In the genomic region with DNA sequence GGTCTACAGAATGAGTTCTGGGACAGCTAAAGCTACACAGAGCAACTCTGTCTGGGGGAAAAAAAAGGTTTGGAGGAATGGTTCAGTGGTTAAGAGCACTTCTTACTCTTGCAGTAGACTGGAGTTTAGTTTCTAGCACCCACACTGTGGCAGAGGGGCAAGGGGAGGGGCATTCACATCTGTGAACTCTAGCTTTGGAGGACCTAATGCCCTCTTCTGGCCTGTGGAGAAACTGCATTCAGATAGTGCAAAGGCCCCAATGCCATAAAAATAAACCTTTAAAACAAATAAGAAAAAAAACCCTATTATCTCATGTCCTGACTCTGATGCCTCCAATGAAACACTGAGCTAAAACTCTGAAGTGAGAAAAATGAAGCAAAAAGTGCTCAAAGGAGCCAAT, we compare ENCODE assay signal across 9 mouse cellular contexts. TPM values are rescaled to one million over a fixed set of nuclear protein-coding genes. Genes with fewer than 3 reads are reported as not detected.
DNase-seq lines count a peak whose midpoint lies in the region; ATAC-seq and TF ChIP-seq lines count a peak whose summit lies in the region.
"Had no signal": no experiment of that assay in that cellular context is flagged by ENCODE, and none has a peak within 500 bp of the region (broad histone marks: within the 10 kb centered on the region; RNA-seq: fewer than 3 reads in every experiment).

No protein-coding gene starts in this region.

- no peak overlapping the region for H3K4me2 ChIP-seq in forebrain, postnatal 0 days (ENCODE audit: low read depth)
- H3K4me2 ChIP-seq in forebrain, embryonic 11.5 days (ENCODE audit: low read depth, low read length, severe bottlenecking), result no peak overlapping the region
- H3K4me2 ChIP-seq in CH12.LX (ENCODE audit: insufficient read depth, low read depth, poor library complexity, severe bottlenecking), result no peak overlapping the region
- H3K4me2 ChIP-seq in forebrain, embryonic 15.5 days (replicated peaks), result no peak overlapping the region
- H3K4me2 ChIP-seq: embryonic facial prominence, embryonic 15.5 days had no signal

- in situ Hi-C loops in CH12.LX (cut with MboI; ENCODE audit: low pct_ligation_motif_present, low pct_unique_long_range_greater_than_20kb, low sequenced_read_pairs), result no loop called here

- TF ChIP-seq POLR2A in CH12.LX (IDR thresholded peaks at IDR 0.05; ENCODE audit: low read depth, low read length), result no peak

- no peaks in the 10 kb centered on the region for H3K9me3 ChIP-seq in forebrain, postnatal 0 days (ENCODE audit: low read length)
- H3K9me3 ChIP-seq in forebrain, embryonic 11.5 days (ENCODE audit: control insufficient read depth, low read length), result no peaks in the 10 kb centered on the region
- H3K9me3 ChIP-seq in CH12.LX (replicated peaks; ENCODE audit: low read length), result no peaks in the 10 kb centered on the region
- H3K9me3 ChIP-seq in forebrain, embryonic 15.5 days, result no peaks in the 10 kb centered on the region
- H3K9me3 ChIP-seq: embryonic facial prominence, embryonic 15.5 days had no signal

- H3K79me2 ChIP-seq in CH12.LX (replicated peaks; ENCODE audit: control insufficient read depth, extremely low read depth, insufficient read depth, poor library complexity, severe bottlenecking), result no peaks in the 10 kb centered on the region

- no peak for DNase-seq in forebrain, postnatal 0 days
- DNase-seq in forebrain, embryonic 11.5 days (ENCODE audit: low spot score), result no peak
- DNase-seq in CH12.LX (ENCODE audit: extremely low read depth), result peak; percentile 64
- DNase-seq in frontal cortex, postnatal 10 days (ENCODE audit: low spot score in 2 of 2), result no peak
- no peak for DNase-seq in heart, adult 8-10 months (ENCODE audit: low spot score)

- no peak overlapping the region for H3K4me3 ChIP-seq in forebrain, postnatal 0 days (ENCODE audit: low read depth, low read length)
- no peak overlapping the region for H3K4me3 ChIP-seq in forebrain, embryonic 11.5 days (ENCODE audit: low read depth, low read length)
- H3K4me3 ChIP-seq in CH12.LX (replicated peaks in 1 of 3; ENCODE audit: low read depth in 2 of 3, low read length in 2 of 3, poor library complexity in 1 of 3), result no peak overlapping the region
- no peak overlapping the region for H3K4me3 ChIP-seq in forebrain, embryonic 15.5 days
- H3K4me3 ChIP-seq: embryonic facial prominence, embryonic 15.5 days had no signal

- no peaks in the 10 kb centered on the region for H3K4me1 ChIP-seq in forebrain, postnatal 0 days (ENCODE audit: insufficient read depth)
- no peaks in the 10 kb centered on the region for H3K4me1 ChIP-seq in forebrain, embryonic 11.5 days (replicated peaks; ENCODE audit: control insufficient read depth, insufficient read depth, low read length)
- peaks cover 3 to 28% of the 10 kb centered on the region in 2 experiments for H3K4me1 ChIP-seq in CH12.LX (ENCODE audit: control insufficient read depth in 1 of 2, insufficient read depth in 2 of 2)
- no peaks in the 10 kb centered on the region for H3K4me1 ChIP-seq in forebrain, embryonic 15.5 days
- H3K4me1 ChIP-seq: embryonic facial prominence, embryonic 15.5 days had no signal

- H3K36me3 ChIP-seq in forebrain, postnatal 0 days (ENCODE audit: insufficient read depth), result no peaks in the 10 kb centered on the region
- H3K36me3 ChIP-seq in forebrain, embryonic 11.5 days (ENCODE audit: control insufficient read depth, insufficient read depth, low read length), result no peaks in the 10 kb centered on the region
- H3K36me3 ChIP-seq in CH12.LX (replicated peaks in 1 of 2; ENCODE audit: control insufficient read depth in 1 of 2, insufficient read depth in 1 of 2, low read length in 1 of 2), result no peaks in the 10 kb centered on the region
- no peaks in the 10 kb centered on the region for H3K36me3 ChIP-seq in forebrain, embryonic 15.5 days
- H3K36me3 ChIP-seq: embryonic facial prominence, embryonic 15.5 days had no signal

- no peak overlapping the region for H3K27ac ChIP-seq in forebrain, postnatal 0 days (ENCODE audit: low read depth, low read length)
- H3K27ac ChIP-seq in forebrain, embryonic 11.5 days (ENCODE audit: low read depth, low read length), result no peak overlapping the region
- H3K27ac ChIP-seq in CH12.LX (ENCODE audit: insufficient read depth, low read depth), result no peak overlapping the region
- H3K27ac ChIP-seq in forebrain, embryonic 15.5 days (replicated peaks), result no peak overlapping the region
- H3K27ac ChIP-seq: embryonic facial prominence, embryonic 15.5 days had no signal

- TF ChIP-seq EP300 in CH12.LX (IDR thresholded peaks at IDR 0.05; ENCODE audit: low read length), result no peak

- dilution Hi-C loops in CH12.LX (cut with MboI; ENCODE audit: extremely low pct_ligation_motif_present, extremely low pct_unique_long_range_greater_than_20kb, low sequenced_read_pairs), result no loop called here

- TF ChIP-seq RAD21 in CH12.LX (IDR thresholded peaks at IDR 0.05; ENCODE audit: low read depth, low read length), result peak; percentile 35

- no peak overlapping the region for H3K9ac ChIP-seq in forebrain, postnatal 0 days
- H3K9ac ChIP-seq in forebrain, embryonic 11.5 days (ENCODE audit: low read length), result no peak overlapping the region
- H3K9ac ChIP-seq in CH12.LX (ENCODE audit: insufficient read depth, low read depth), result no peak overlapping the region
- no peak overlapping the region for H3K9ac ChIP-seq in forebrain, embryonic 15.5 days (replicated peaks)
- H3K9ac ChIP-seq: embryonic facial prominence, embryonic 15.5 days had no signal

- H3K27me3 ChIP-seq in forebrain, postnatal 0 days (ENCODE audit: insufficient read depth, low read length), result no peaks in the 10 kb centered on the region
- H3K27me3 ChIP-seq in forebrain, embryonic 11.5 days (ENCODE audit: control insufficient read depth, insufficient read depth, low read length), result no peaks in the 10 kb centered on the region
- H3K27me3 ChIP-seq in CH12.LX (replicated peaks), result no peaks in the 10 kb centered on the region
- H3K27me3 ChIP-seq in forebrain, embryonic 15.5 days, result no peaks in the 10 kb centered on the region
- H3K27me3 ChIP-seq: embryonic facial prominence, embryonic 15.5 days had no signal

- peak; percentile 32; the same call in 1 of the 2 replicates for TF ChIP-seq CTCF in forebrain, postnatal 0 days (IDR thresholded peaks at IDR 0.05; ENCODE audit: low read depth)
- peak; percentile 57 to 67 for TF ChIP-seq CTCF in CH12.LX (conservative IDR thresholded peaks at IDR 0.05 in 1 of 2, IDR thresholded peaks at IDR 0.05 in 1 of 2; ENCODE audit: low read depth in 2 of 2, low read length in 2 of 2)

- no peak for ATAC-seq in forebrain, postnatal 0 days
- no peak for ATAC-seq in forebrain, embryonic 11.5 days (replicated peaks; ENCODE audit: low FRiP score)
- ATAC-seq in granulocyte monocyte progenitor cell, adult 5-6 weeks (replicated peaks; ENCODE audit: poor library complexity, severe bottlenecking), result peak; percentile 96
- peak; percentile 72 for ATAC-seq in neutrophil, adult 5-6 weeks (ENCODE audit: extremely low read depth, insufficient number of reproducible peaks, low FRiP score, poor library complexity, severe bottlenecking)
- ATAC-seq in forebrain, embryonic 15.5 days (replicated peaks), result no peak

RNA-seq across cellular contexts. Expression of gene Rnf225, which starts 16.3 kb away (rescaled TPM):
- 1.7 and 1.8 TPM in 2 replicates for total RNA-seq in forebrain, postnatal 0 days (2014; rRNA removed)
- 0.36 and 0.75 TPM in 2 replicates for polyA plus RNA-seq in forebrain, postnatal 0 days (2015; fragmentation: Nextera tagmentation; extraction: Ambion mirVana)
- 1.3 and 1.6 TPM in 2 replicates for polyA plus RNA-seq in forebrain, embryonic 11.5 days (2014; fragmentation: Nextera tagmentation; extraction: Ambion mirVana)
- total RNA-seq in CH12.LX (2012; rRNA removed) (1.1 and 1.3 TPM in 2 replicates), CH12.LX (2014; rRNA removed) (0.89 and 0.90 TPM in 2 replicates)
- 3.4 and 4.0 TPM in 2 replicates for polyA plus RNA-seq in CH12.LX (2012; ENCODE audit: insufficient read length, low read depth)
- total RNA-seq in granulocyte monocyte progenitor cell, adult 5-6 weeks (2014; fragmentation: Nextera tagmentation), result 0.92 and 0.95 TPM in 2 replicates
- total RNA-seq in granulocyte monocyte progenitor cell, adult 5-6 weeks (2017), result 0.26 and 0.88 TPM in 2 replicates
- total RNA-seq in neutrophil, adult 5-6 weeks (2017), result 1.2 and 1.7 TPM in 2 replicates
- total RNA-seq in heart, adult 8-10 months (2022), result under 1 TPM; 0.22 to 0.31 (median 0.25) TPM
- polyA plus RNA-seq in forebrain, embryonic 15.5 days (2015; fragmentation: Nextera tagmentation; extraction: Ambion mirVana), result 0.61 and 0.84 TPM in 2 replicates

RNA-seq across cellular contexts. Expression of gene Rps5, which starts 21.4 kb away (rescaled TPM):
- 1,758 and 2,185 TPM in 2 replicates for total RNA-seq in forebrain, postnatal 0 days (2014; rRNA removed)
- 679 and 877 TPM in 2 replicates for polyA plus RNA-seq in forebrain, postnatal 0 days (2015; fragmentation: Nextera tagmentation; extraction: Ambion mirVana)
- 800 and 844 TPM in 2 replicates for polyA plus RNA-seq in forebrain, embryonic 11.5 days (2014; fragmentation: Nextera tagmentation; extraction: Ambion mirVana)
- total RNA-seq in CH12.LX (2012; rRNA removed) (3,671 and 4,026 TPM in 2 replicates), CH12.LX (2014; rRNA removed) (3,631 and 4,293 TPM in 2 replicates)
- polyA plus RNA-seq in CH12.LX (2012; ENCODE audit: insufficient read length, low read depth), result 2,088 and 2,166 TPM in 2 replicates
- total RNA-seq in granulocyte monocyte progenitor cell, adult 5-6 weeks (2014; fragmentation: Nextera tagmentation), result 2,621 and 2,837 TPM in 2 replicates
- 1,142 and 1,421 TPM in 2 replicates for total RNA-seq in granulocyte monocyte progenitor cell, adult 5-6 weeks (2017)
- total RNA-seq in neutrophil, adult 5-6 weeks (2017), result 425 and 483 TPM in 2 replicates
- total RNA-seq in heart, adult 8-10 months (2022), result 100 to 1,000 TPM; 502 to 620 (median 561) TPM
- polyA plus RNA-seq in forebrain, embryonic 15.5 days (2015; fragmentation: Nextera tagmentation; extraction: Ambion mirVana), result 659 and 698 TPM in 2 replicates

RNA-seq across cellular contexts. Expression of gene Zfp324, which starts 22.1 kb away (rescaled TPM):
- total RNA-seq in forebrain, postnatal 0 days (2014; rRNA removed), result 32.9 and 47.7 TPM in 2 replicates
- polyA plus RNA-seq in forebrain, postnatal 0 days (2015; fragmentation: Nextera tagmentation; extraction: Ambion mirVana), result 6.8 and 8.8 TPM in 2 replicates
- polyA plus RNA-seq in forebrain, embryonic 11.5 days (2014; fragmentation: Nextera tagmentation; extraction: Ambion mirVana), result 10.8 and 11.2 TPM in 2 replicates
- total RNA-seq in CH12.LX (2012; rRNA removed), result 6.4 and 8.7 TPM in 2 replicates
- total RNA-seq in CH12.LX (2014; rRNA removed), result 6.3 and 7.3 TPM in 2 replicates
- polyA plus RNA-seq in CH12.LX (2012; ENCODE audit: insufficient read length, low read depth), result 3.8 and 4.2 TPM in 2 replicates
- total RNA-seq in granulocyte monocyte progenitor cell, adult 5-6 weeks (2014; fragmentation: Nextera tagmentation), result 5.9 and 8.6 TPM in 2 replicates
- 7.6 and 7.8 TPM in 2 replicates for total RNA-seq in granulocyte monocyte progenitor cell, adult 5-6 weeks (2017)
- 5.0 and 5.5 TPM in 2 replicates for total RNA-seq in neutrophil, adult 5-6 weeks (2017)
- total RNA-seq in heart, adult 8-10 months (2022), result 1 to 10 TPM; 2.7 to 3.2 (median 2.8) TPM
- 15.9 TPM in 2 replicates for polyA plus RNA-seq in forebrain, embryonic 15.5 days (2015; fragmentation: Nextera tagmentation; extraction: Ambion mirVana)

RNA-seq across cellular contexts. Expression of gene Zfp446, which starts 34.2 kb away (rescaled TPM):
- 7.5 and 13.0 TPM in 2 replicates for total RNA-seq in forebrain, postnatal 0 days (2014; rRNA removed)
- 6.0 and 8.2 TPM in 2 replicates for polyA plus RNA-seq in forebrain, postnatal 0 days (2015; fragmentation: Nextera tagmentation; extraction: Ambion mirVana)
- 12.8 and 14.6 TPM in 2 replicates for polyA plus RNA-seq in forebrain, embryonic 11.5 days (2014; fragmentation: Nextera tagmentation; extraction: Ambion mirVana)
- total RNA-seq in CH12.LX (2012; rRNA removed), result 7.5 and 7.8 TPM in 2 replicates
- 11.9 and 12.8 TPM in 2 replicates for total RNA-seq in CH12.LX (2014; rRNA removed)
- 12.5 and 12.9 TPM in 2 replicates for polyA plus RNA-seq in CH12.LX (2012; ENCODE audit: insufficient read length, low read depth)
- total RNA-seq in granulocyte monocyte progenitor cell, adult 5-6 weeks (2014; fragmentation: Nextera tagmentation), result 5.4 and 9.5 TPM in 2 replicates
- total RNA-seq in granulocyte monocyte progenitor cell, adult 5-6 weeks (2017), result 3.0 and 4.0 TPM in 2 replicates
- 5.1 and 7.4 TPM in 2 replicates for total RNA-seq in neutrophil, adult 5-6 weeks (2017)
- 1 to 10 TPM; 2.2 to 4.1 (median 3.6) TPM for total RNA-seq in heart, adult 8-10 months (2022)
- polyA plus RNA-seq in forebrain, embryonic 15.5 days (2015; fragmentation: Nextera tagmentation; extraction: Ambion mirVana), result 11.7 and 12.5 TPM in 2 replicates

RNA-seq across cellular contexts. Expression of gene Zscan22, which starts 45.9 kb away (rescaled TPM):
- 7.0 and 8.3 TPM in 2 replicates for total RNA-seq in forebrain, postnatal 0 days (2014; rRNA removed)
- polyA plus RNA-seq in forebrain, postnatal 0 days (2015; fragmentation: Nextera tagmentation; extraction: Ambion mirVana), result 2.8 and 3.5 TPM in 2 replicates
- 20.2 and 23.4 TPM in 2 replicates for polyA plus RNA-seq in forebrain, embryonic 11.5 days (2014; fragmentation: Nextera tagmentation; extraction: Ambion mirVana)
- 3.2 and 4.2 TPM in 2 replicates for total RNA-seq in CH12.LX (2012; rRNA removed)
- 2.8 and 3.3 TPM in 2 replicates for total RNA-seq in CH12.LX (2014; rRNA removed)
- 7.6 and 8.9 TPM in 2 replicates for polyA plus RNA-seq in CH12.LX (2012; ENCODE audit: insufficient read length, low read depth)
- total RNA-seq in granulocyte monocyte progenitor cell, adult 5-6 weeks (2014; fragmentation: Nextera tagmentation), result 26.6 and 32.4 TPM in 2 replicates
- 4.8 and 8.1 TPM in 2 replicates for total RNA-seq in granulocyte monocyte progenitor cell, adult 5-6 weeks (2017)
- total RNA-seq in neutrophil, adult 5-6 weeks (2017), result 3.6 and 5.9 TPM in 2 replicates
- total RNA-seq in heart, adult 8-10 months (2022), result 1 to 10 TPM; 3.8 to 5.5 (median 5.0) TPM
- polyA plus RNA-seq in forebrain, embryonic 15.5 days (2015; fragmentation: Nextera tagmentation; extraction: Ambion mirVana), result 13.8 TPM in 2 replicates

Comparison
In these comparisons a context has a peak if more than half of its experiments do, and no peak if none do; other contexts are left out.
1. ATAC-seq: peak in granulocyte monocyte progenitor cell, adult 5-6 weeks (single experiment) and neutrophil, adult 5-6 weeks (single experiment); none in forebrain, postnatal 0 days (single experiment), forebrain, embryonic 11.5 days (single experiment) and forebrain, embryonic 15.5 days (single experiment).